Mouse (Mus musculus): ENCODE measurements at regions not wholly inside any gene's neighbourhood (a gene's known extent, or its start where the extent isn't known, plus 50 kb on each side); places are given as distances from the start of the nearest gene placed in this dataset.

DNA sequence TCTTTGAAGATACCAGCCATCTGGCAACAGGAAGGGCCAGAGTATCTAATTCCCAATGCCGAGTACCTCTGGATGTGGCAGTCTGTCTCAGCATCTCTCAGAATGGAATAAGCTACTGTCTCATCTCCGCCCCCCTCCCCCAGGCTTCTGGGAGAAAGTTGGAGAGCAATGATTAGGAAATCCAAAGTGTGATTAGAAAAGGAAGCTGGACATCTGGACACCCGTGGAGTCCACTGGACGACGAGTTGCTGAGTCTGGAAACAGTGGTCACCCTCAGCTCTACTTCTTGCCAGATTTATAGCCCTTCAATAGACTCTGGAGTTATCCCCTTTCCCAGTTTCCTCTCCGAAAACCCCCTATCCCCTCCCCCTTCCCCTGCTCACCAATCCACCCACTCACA, 105.3 kb upstream of the Tmtc2 start:
- TF ChIP-seq HCFC1 (IDR thresholded peaks at IDR 0.05; ENCODE audit: borderline replicate concordance, insufficient read depth, low read length) (no peak), MAFK (IDR thresholded peaks at IDR 0.05; ENCODE audit: insufficient read depth, low read depth, low read length) (no peak), ZC3H11A (IDR thresholded peaks at IDR 0.05; ENCODE audit: borderline replicate concordance, low read depth, low read length) (no peak)

Measured in ES-E14 (cell line).